Mouse (Mus musculus) embryonic fibroblast, embryonic 13.5 days (primary cell): ENCODE results near the gene Rimbp3.

ENCODE experiments used
- CTCF ChIP-seq: IDR thresholded peaks from 2 replicates; pipeline ENCODE4 v1.5.1; 2011; ENCODE audit warnings: mild to moderate bottlenecking, control low read depth, low read length, moderate library complexity, borderline replicate concordance; ENCODE audit not compliant: insufficient read depth
- POLR2A ChIP-seq: IDR thresholded peaks from 2 replicates; pipeline ENCODE4 v1.6.1; 2011; ENCODE audit warnings: low read depth, mild to moderate bottlenecking, control low read depth, low read length, moderate library complexity

GRCm38 (mm10) chr16:17254005-17254597, 45.7 kb downstream of the Rimbp3 start:
- no peak for TF ChIP-seq CTCF
- no peak for TF ChIP-seq POLR2A
